Mouse (Mus musculus): ENCODE data around the gene Olfr292. TPM values are rescaled to one million over a fixed set of nuclear protein-coding genes. Genes with fewer than 3 reads are reported as not detected.

Gene Olfr292
- not detected for total RNA-seq (2023)

GRCm38 (mm10) chr7:86688030-86688429 is at the start of gene Olfr292:
Gene Olfr292 (plus strand): TSS chr7:86688330.

DNA sequence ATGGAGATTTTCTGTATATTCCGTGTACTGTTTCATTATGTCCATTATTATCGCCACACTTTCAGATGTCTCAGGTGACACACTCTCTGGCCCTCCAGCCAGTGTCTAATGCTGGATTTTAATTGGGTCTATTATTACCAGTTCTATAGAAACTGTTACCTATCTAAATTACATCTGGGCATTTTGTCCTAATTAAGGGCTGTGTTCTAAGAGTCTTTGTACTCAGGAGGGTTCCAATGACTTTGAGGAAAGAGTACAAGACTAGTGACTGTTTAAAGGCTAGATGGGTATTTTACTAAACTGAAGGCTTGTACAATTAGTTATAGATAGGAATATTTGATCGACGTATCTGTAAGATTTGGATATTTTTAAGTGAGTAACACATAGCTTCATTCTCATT is 39.4 kb upstream of the Olfr292 start, which contains the start of gene Olfr293:
TSS of gene Olfr293 (plus strand) at position 301 of the 400 bp plus-strand sequence.

Other genes with a start within 250 kb of the Olfr292 start
- not detected for gene Olfr299, start 228.4 kb upstream of the Olfr292 start, total RNA-seq (2023)
- gene Olfr298, start 195.8 kb upstream of the Olfr292 start, total RNA-seq (2023) = not detected
- gene Olfr297, start 168.4 kb upstream of the Olfr292 start, total RNA-seq (2023) = not detected
- gene Olfr295, start 104.5 kb upstream of the Olfr292 start, total RNA-seq (2023) = not detected
- gene Olfr294, start 71.7 kb upstream of the Olfr292 start, total RNA-seq (2023) = not detected
- gene Olfr293, start 39.3 kb upstream of the Olfr292 start, total RNA-seq (2023) = not detected
- not detected for gene Folh1, start 87.6 kb downstream of the Olfr292 start, total RNA-seq (2023)
- gene Vmn2r77, start 106.7 kb downstream of the Olfr292 start, total RNA-seq (2023) = not detected
- gene Vmn2r78, start 226.8 kb downstream of the Olfr292 start, total RNA-seq (2023) = not detected

All from CD4-positive naive resting alpha-beta T cell, adult 76 days (primary cell).